ENCODE assay signal across 8 mouse cellular contexts in genomic region chr12:40223082-40223619, GRCm38 (mm10). TPM values are rescaled to one million over a fixed set of nuclear protein-coding genes. Genes with fewer than 3 reads are reported as not detected.
A peak's percentile ranks its signal among the peaks of the same experiment; 100 is the strongest.
DNase-seq lines count a peak whose midpoint lies in the region; ATAC-seq and TF ChIP-seq lines count a peak whose summit lies in the region.

No protein-coding gene starts in this region.

- peak overlapping the region; percentile 94 for H3K4me3 ChIP-seq in hindbrain, embryonic 10.5 days
- H3K4me3 ChIP-seq in lung, postnatal 0 days (ENCODE audit: low read depth, low read length): peak overlapping the region; percentile 100

- peak; percentile 95 for DNase-seq in MEL-GATA-1-ER (ENCODE audit: extremely low read depth, low read depth)
- peak; percentile 98 for DNase-seq in cerebellum, adult 8-10 months
- DNase-seq in hindbrain, embryonic 10.5 days (ENCODE audit: low spot score): peak; percentile 99
- DNase-seq in layer of hippocampus, adult 9-11 months: peak; percentile 100
- DNase-seq in lung, postnatal 0 days (ENCODE audit: low spot score): peak; percentile 100
- DNase-seq in ovary, postnatal 14 days (ENCODE audit: low spot score): peak; percentile 96
- DNase-seq in thymus, postnatal 14 days: peak; percentile 99

- under 1% methylated on average over 47 of the region's 47 CpGs for WGBS in hindbrain, embryonic 10.5 days
- WGBS in lung, postnatal 0 days: 3% methylated on average over 33 of the region's 47 CpGs

- TF ChIP-seq EP300 in lung, postnatal 0 days (IDR thresholded peaks at IDR 0.05): no peak; the same call in 1 of the 2 replicates

- H3K4me2 ChIP-seq in lung, postnatal 0 days (replicated peaks; ENCODE audit: low read depth, low read length): peak overlapping the region; percentile 70

- H3K9ac ChIP-seq in lung, postnatal 0 days (replicated peaks; ENCODE audit: low read depth): peak overlapping the region; percentile 96

- peaks cover 2% of the 10 kb centered on the region for H3K36me3 ChIP-seq in hindbrain, embryonic 10.5 days
- 0 out of 2 replicates have a peak, but pooled peaks cover under 1% of the 10 kb centered on the region for H3K36me3 ChIP-seq in lung, postnatal 0 days (ENCODE audit: insufficient read depth, low read length)

- H3K4me1 ChIP-seq in hindbrain, embryonic 10.5 days (replicated peaks): peaks cover 25% of the 10 kb centered on the region
- H3K4me1 ChIP-seq in lung, postnatal 0 days (ENCODE audit: insufficient read depth, low read depth, low read length): peaks cover 7% of the 10 kb centered on the region; the same call in 1 of the 2 replicates

- H3K27ac ChIP-seq in hindbrain, embryonic 10.5 days: peak overlapping the region; percentile 98
- peak overlapping the region; percentile 100 for H3K27ac ChIP-seq in lung, postnatal 0 days (ENCODE audit: low read length)

- H3K27me3 ChIP-seq in hindbrain, embryonic 10.5 days (ENCODE audit: insufficient read depth, poor library complexity, severe bottlenecking): no peaks in the 10 kb centered on the region
- H3K27me3 ChIP-seq in lung, postnatal 0 days (replicated peaks; ENCODE audit: insufficient read depth, low read length): no peaks in the 10 kb centered on the region

- no peaks in the 10 kb centered on the region for H3K9me3 ChIP-seq in hindbrain, embryonic 10.5 days
- H3K9me3 ChIP-seq in lung, postnatal 0 days (ENCODE audit: low read length): no peaks in the 10 kb centered on the region

- peak; percentile 91 for ATAC-seq in frontal cortex, adult (ENCODE audit: low TSS enrichment)
- ATAC-seq in lung, postnatal 0 days: peak; percentile 96

- TF ChIP-seq CTCF in lung, postnatal 0 days (IDR thresholded peaks at IDR 0.05): no peak; the same call in 1 of the 2 replicates

RNA-seq across cellular contexts. Expression of gene Lsmem1, which starts 23.9 kb away (rescaled TPM):
- polyA plus RNA-seq in hindbrain, embryonic 10.5 days (2016; fragmentation: Nextera tagmentation; extraction: Ambion mirVana): not detected in 2 replicates
- 0.16 and 0.38 TPM in 2 replicates for polyA plus RNA-seq in lung, postnatal 0 days (2015; fragmentation: Nextera tagmentation; extraction: Ambion mirVana)

RNA-seq across cellular contexts. Expression of gene Ifrd1, which starts 25.2 kb away (rescaled TPM):
- 125 and 146 TPM in 2 replicates for polyA plus RNA-seq in hindbrain, embryonic 10.5 days (2016; fragmentation: Nextera tagmentation; extraction: Ambion mirVana)
- 167 and 192 TPM in 2 replicates for polyA plus RNA-seq in lung, postnatal 0 days (2015; fragmentation: Nextera tagmentation; extraction: Ambion mirVana)

Comparison
In these comparisons a context has a peak if more than half of its experiments do, and no peak if none do; other contexts are left out.
1. Peak in every context shown above with its lines: DNase-seq, ATAC-seq, H3K4me3 ChIP-seq and H3K27ac ChIP-seq.